Mouse (Mus musculus) heart, embryonic 12.5 days (tissue): ENCODE measurements around the gene Mpp4. TPM values are rescaled to one million over a fixed set of nuclear protein-coding genes. Genes with fewer than 3 reads are reported as not detected.

Experiments used
- polyA plus RNA-seq: library from polyadenylated mRNA; unstranded; fragments of >200 nt; fragmentation: Nextera tagmentation; extraction: Ambion mirVana; gene quantifications from 2 replicates; pipeline ENCODE4 v1.2.1, GENCODE M21; 2016

The Mpp4 gene
- polyA plus RNA-seq, 1 experiment from 2014 or later = 0.29 TPM

Other genes starting within 250 kb of the Mpp4 start
- 44.7 and 47.8 TPM in 2 replicates for gene Trak2, start 190.0 kb downstream of the Mpp4 start, polyA plus RNA-seq
- gene Stradb, start 189.9 kb downstream of the Mpp4 start, polyA plus RNA-seq = 23.1 and 25.5 TPM in 2 replicates
- not detected in 2 replicates for gene C2cd6, start 68.5 kb downstream of the Mpp4 start, polyA plus RNA-seq
- 17.6 and 22.2 TPM in 2 replicates for gene Tmem237, start 43.0 kb downstream of the Mpp4 start, polyA plus RNA-seq
- gene Als2, start 73.8 kb upstream of the Mpp4 start, polyA plus RNA-seq = 12.3 and 12.6 TPM in 2 replicates
- 0.11 and 0.39 TPM in 2 replicates for gene Cdk15, start 93.5 kb upstream of the Mpp4 start, polyA plus RNA-seq